Mouse (Mus musculus) layer of hippocampus, adult 9-11 months (tissue): ENCODE results near the gene Grk1.

Experiments used
- DNase-seq: peaks from one replicate; pipeline ENCODE4 v3.0.0; 2022

The Grk1 gene

GRCm38 (mm10) chr8:13430866-13431265 lies 26.0 kb downstream of the Grk1 start:
- no peak for DNase-seq

DNA sequence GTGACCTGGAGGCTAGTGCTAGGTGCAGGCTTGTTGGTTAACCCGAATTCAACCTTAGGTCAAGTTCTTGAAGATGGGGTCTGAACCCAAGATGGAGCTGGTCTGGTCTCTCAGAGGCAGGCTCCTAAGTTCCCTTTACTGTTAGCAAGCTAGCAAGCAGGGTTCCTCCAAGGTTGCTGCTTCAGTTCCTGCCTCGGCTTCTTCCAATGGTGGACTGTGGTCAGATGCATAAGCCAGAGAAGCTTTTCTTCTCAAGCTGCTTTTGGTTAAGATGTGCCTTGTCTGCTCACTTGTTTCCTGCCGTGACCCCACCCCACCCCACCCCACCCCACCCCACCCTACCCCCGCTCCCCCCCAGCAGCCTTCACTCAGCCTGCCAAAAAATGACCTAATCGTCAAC lies 28.2 kb downstream of the Grk1 start:
- no peak for DNase-seq

DNA sequence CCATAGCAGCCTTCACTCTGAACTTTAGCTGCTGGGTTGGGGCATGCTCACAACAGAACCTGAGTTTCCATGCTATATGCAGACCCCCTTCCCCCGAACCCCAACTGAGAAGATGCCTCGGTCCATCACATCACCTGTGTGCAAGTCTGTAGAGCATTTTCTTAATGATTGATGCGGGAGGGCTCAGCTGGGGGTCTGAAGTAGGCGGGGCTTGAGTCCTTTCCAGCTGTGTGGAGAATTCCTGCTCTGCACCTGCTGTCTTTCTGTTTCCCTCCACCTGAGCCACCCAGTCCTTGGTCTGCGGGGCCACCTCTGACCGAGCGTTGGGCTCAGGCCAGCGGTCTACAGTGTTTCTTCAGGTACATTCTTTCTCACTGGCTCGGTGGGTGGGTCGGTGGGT lies 30.0 kb downstream of the Grk1 start, which contains the start of gene Tmem255b:
TSS of gene Tmem255b (plus strand) at position 301 of the 400 bp plus-strand sequence.
- DNase-seq, result no peak

GRCm38 (mm10) chr8:13436052-13436451 lies 31.2 kb downstream of the Grk1 start:
- DNase-seq, result no peak

DNA sequence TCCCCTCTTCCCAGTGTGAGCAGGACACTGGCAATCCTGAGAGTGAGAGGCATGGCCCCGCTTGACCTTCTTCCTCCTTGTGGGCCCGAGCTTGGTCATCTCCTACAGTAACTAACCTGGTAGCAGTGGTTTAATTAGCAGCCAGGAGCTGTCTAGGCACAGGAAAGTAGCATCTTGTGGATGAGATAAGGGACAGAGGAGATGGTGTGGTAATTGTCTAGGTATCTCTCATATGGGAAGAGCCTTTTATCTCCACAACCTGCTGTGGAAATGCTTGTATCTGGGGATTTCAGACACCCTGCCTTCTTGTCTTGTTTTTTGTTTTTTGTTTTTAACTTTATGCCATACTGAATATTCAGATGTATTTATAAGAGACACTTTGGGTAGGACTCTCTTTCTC lies 32.6 kb downstream of the Grk1 start:
- DNase-seq, result no peak

GRCm38 (mm10) chr8:13442152-13442551 lies 37.3 kb downstream of the Grk1 start:
- no peak for DNase-seq

DNA sequence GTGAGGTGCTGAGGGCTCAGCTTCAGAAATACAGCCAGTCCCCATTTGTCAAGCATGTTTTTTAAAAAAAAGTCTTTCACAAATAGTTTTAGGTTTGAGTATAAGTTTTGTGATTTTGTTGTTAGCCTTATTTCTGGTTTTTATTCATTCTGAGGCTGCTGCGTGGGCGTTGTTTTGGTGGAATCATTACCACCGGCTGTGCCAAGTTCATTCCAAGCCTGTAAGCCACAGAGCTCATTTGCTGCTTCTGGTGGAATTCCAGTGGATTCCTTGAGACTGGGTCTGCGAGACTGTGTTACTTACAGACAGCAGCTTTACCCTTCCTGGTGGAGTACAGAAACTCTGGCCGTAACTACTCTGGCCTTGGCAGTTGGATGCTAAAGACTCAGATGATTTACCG lies 41.6 kb downstream of the Grk1 start:
- DNase-seq, result peak; percentile 52

DNA sequence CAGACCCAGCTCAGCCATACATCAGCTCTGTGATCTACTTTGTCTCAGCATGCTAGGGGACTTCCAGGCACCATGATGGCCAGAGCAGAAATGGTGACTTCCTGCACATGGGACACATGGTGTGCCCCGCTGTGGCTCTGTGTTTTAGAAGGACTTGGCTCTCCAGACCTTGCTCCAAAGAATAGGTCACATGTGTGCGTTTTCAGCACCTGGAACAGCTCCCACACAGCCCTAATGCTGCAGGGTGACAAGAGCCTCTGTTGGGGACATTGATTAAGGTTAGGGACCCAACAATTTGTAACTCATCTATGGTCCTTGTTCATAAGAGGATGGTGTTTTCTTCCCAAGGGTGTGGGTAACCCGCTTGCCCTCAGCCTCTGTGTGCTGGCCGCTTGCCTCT lies 43.3 kb downstream of the Grk1 start:
- no peak for DNase-seq

DNA sequence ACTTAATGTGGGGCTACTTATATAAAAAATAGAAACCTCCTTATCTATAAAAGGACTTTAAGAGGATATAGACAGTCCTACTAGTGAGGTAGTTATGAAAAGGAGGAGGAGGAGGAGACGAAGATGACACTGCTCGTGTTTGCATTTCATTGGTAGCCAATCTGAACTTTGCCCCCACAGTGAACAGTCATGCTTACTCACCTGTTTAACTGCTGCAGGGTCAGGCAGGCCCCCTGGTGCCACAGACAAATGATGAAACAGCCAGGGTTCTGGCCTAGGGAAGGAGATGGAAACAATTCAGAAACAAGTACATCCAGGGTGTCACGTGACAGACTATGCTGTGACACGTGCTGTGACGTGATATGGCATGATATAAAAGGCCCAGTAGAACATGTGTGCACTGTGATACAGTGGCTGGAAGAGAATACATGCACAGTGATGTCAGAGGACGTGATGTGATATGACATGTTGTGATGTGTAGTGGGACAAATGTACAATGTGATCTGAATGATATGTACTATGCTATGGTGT lies 46.9 kb downstream of the Grk1 start:
- no peak for DNase-seq

- peak; percentile 72 for DNase-seq
Measured at GRCm38 (mm10) chr8:13454341-13455113, 49.6 kb downstream of the Grk1 start.

GRCm38 (mm10) chr8:13455295-13455694 lies 50.4 kb downstream of the Grk1 start:
- DNase-seq, result no peak

GRCm38 (mm10) chr8:13459431-13459830 lies 54.5 kb downstream of the Grk1 start:
- DNase-seq, result no peak

DNA sequence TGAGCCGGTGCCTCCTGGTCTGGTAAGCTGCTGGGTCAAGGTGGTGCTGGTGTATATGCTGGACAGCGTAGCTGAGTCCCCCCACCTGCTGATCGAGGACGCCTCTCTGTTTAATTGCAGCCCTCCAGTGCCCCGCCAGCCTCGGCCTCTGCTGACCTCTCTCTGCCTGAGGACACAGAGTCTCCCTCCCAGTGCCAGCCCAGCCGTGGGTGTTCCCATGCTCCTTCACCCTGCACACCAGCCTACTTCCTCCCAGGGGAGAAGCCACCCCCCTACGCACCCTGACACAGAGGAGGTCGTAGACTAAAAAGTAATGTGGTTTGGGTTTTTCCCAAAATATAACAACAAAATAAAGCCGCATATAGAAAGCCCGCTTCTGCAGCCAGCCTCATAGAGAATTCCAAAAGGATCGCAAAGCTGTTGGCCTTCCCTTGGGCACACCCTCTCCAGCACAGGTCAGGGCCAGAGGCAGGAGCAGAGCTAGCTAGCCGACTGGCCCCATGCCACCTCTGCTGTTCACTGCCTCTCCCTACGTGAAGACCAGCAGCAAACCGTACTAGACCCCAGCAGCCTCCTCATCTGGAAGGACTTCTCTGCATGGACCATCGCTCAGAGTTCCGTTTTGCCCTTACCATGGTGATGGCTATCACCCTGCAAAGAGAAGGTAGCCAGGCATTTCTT lies 56.3 kb downstream of the Grk1 start:
- DNase-seq, result no peak

- DNase-seq, result peak; percentile 60
Measured at GRCm38 (mm10) chr8:13461843-13462242, 57.0 kb downstream of the Grk1 start.

GRCm38 (mm10) chr8:13462392-13462791 lies 57.5 kb downstream of the Grk1 start:
- DNase-seq, result no peak

DNA sequence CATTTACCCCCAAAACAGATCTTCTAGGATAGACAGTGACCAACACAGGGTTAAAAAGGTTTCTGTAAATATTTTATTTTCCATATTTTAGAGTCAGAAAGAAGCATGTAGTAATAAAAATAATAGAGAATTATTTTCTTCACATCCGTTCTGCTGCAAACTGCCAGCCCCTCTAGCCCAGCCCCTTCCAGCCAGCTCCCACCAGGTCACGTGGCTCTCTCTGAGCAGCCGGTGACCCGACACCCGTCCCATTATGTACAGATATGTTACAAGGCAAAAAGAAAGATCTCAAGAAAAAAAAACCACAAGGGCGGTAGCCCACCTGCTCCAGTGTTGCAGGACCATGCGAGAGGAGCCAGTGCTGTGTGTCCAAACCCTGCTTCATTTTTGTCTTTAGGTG lies 60.4 kb downstream of the Grk1 start:
- DNase-seq, result no peak

DNA sequence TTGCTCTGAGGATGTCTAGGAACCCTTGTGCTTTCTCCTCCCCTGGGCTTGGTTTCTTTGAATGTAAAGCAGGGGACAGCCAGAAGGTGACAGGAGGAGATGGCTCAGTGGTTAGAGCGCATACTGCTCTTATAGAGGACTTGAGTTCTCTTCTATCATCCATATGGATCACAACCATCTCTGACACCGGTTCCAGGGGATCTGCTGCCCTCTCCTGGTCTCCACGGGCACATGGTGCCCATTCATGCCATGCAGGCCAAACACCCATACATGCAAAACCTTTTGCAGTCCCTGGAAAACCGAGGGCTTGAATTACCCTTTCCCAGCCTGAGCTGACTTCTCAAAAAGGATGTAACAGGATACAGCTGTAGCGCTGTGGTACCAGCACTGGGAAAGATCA lies 62.1 kb downstream of the Grk1 start:
- no peak for DNase-seq

DNA sequence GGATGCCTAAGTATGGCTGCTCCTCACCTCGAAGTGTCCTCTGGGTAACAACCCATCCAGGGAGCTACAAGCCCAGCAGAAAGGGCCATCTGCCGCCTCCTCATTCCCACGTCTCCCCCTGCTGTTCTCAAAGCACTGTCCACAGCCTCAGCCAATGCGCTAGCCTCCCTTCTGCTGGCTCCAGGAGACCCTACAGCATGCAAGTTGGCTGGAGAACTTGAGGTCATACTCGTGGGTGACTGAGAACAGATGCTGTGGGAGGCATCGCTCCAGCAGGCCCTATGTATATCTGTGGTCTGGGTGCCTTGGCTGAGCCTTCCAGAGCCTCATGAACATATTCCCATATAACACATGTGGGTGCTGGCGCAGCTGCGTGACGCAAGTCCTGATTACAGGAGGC lies 63.9 kb downstream of the Grk1 start:
- DNase-seq, result no peak

DNA sequence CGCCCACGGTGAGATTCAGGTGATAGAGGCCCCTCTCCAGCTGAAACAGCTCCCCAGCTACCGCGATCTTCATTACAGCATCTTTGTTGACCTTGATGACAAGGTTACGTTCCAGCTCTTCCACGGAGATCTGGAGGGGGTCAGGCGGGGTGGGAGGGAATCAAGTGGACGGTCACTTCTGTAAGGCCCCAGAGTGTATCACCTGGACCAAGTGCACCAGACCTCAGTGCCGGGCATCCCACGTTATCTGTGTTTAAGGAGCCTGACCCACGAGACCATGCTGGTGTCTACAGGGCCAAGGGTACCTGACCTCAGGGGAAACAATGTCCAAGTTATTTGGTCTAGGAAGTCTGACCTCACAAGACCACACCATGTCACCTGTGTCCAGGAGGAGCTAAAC lies 66.6 kb downstream of the Grk1 start:
- no peak for DNase-seq
